Mouse (Mus musculus): Measurements from ENCODE around the gene Srpk2.

- TF ChIP-seq CTCF (IDR thresholded peaks at IDR 0.05; ENCODE audit: control insufficient read depth, insufficient read depth, low read length) (no peak), POLR2A (IDR thresholded peaks at IDR 0.05; ENCODE audit: borderline replicate concordance, control insufficient read depth, low read depth, low read length) (no peak)
These were observed 105.1 kb downstream of the Srpk2 start for GRCm38 (mm10) chr5:23579120-23579880.
